Mouse (Mus musculus): ENCODE measurements around the gene Nrip1.

Nrip1 gene

GRCm38 (mm10) chr16:76344030-76344429 is 29.6 kb downstream of the Nrip1 start:
- no peak for DNase-seq

- DNase-seq: no peak
Measured at GRCm38 (mm10) chr16:76341636-76342035, 32.0 kb downstream of the Nrip1 start.

- no peak for DNase-seq
Measured at GRCm38 (mm10) chr16:76339256-76339655, 34.4 kb downstream of the Nrip1 start.

- no peak for DNase-seq
Measured at GRCm38 (mm10) chr16:76337351-76337750, 36.3 kb downstream of the Nrip1 start.

GRCm38 (mm10) chr16:76336932-76337331 is 36.7 kb downstream of the Nrip1 start:
- no peak for DNase-seq

- no peak for DNase-seq
Measured at GRCm38 (mm10) chr16:76335913-76336312, 37.7 kb downstream of the Nrip1 start.

GRCm38 (mm10) chr16:76332127-76332526 is 41.5 kb downstream of the Nrip1 start:
- no peak for DNase-seq

GRCm38 (mm10) chr16:76331231-76331630 is 42.4 kb downstream of the Nrip1 start:
- DNase-seq: no peak

- DNase-seq: no peak
Measured at GRCm38 (mm10) chr16:76325315-76325710, 48.3 kb downstream of the Nrip1 start.

- no peak for DNase-seq
Measured at GRCm38 (mm10) chr16:76324411-76325314, 49.0 kb downstream of the Nrip1 start.

GRCm38 (mm10) chr16:76323594-76324307 is 49.9 kb downstream of the Nrip1 start:
- no peak for DNase-seq

- no peak for DNase-seq
Measured at GRCm38 (mm10) chr16:76323141-76323540, 50.5 kb downstream of the Nrip1 start.

- no peak for DNase-seq
Measured at GRCm38 (mm10) chr16:76321527-76322165, 52.0 kb downstream of the Nrip1 start.

- no peak for DNase-seq
Measured at GRCm38 (mm10) chr16:76320118-76320473, 53.5 kb downstream of the Nrip1 start.

GRCm38 (mm10) chr16:76319364-76320117 is 54.1 kb downstream of the Nrip1 start:
- no peak for DNase-seq

GRCm38 (mm10) chr16:76318331-76318922 is 55.2 kb downstream of the Nrip1 start:
- DNase-seq: no peak

- DNase-seq: no peak
Measured at GRCm38 (mm10) chr16:76316940-76317822, 56.4 kb downstream of the Nrip1 start.

- no peak for DNase-seq
Measured at GRCm38 (mm10) chr16:76315642-76316041, 58.0 kb downstream of the Nrip1 start.

GRCm38 (mm10) chr16:76314013-76314950 is 59.3 kb downstream of the Nrip1 start:
- no peak for DNase-seq

GRCm38 (mm10) chr16:76312887-76313420 is 60.7 kb downstream of the Nrip1 start:
- DNase-seq: no peak

Measured in cerebellum, adult 9-10 months (tissue).